Mouse (Mus musculus) mature B cell (primary cell): ENCODE results near the gene Krt25.

Experiments used
- in situ Hi-C: fragments of 300-500 bp; cut with MboI; formaldehyde crosslinking; loops from 2 replicates; pipeline ENCODE4 v1.14.3; 2019

Gene Krt25

DNA sequence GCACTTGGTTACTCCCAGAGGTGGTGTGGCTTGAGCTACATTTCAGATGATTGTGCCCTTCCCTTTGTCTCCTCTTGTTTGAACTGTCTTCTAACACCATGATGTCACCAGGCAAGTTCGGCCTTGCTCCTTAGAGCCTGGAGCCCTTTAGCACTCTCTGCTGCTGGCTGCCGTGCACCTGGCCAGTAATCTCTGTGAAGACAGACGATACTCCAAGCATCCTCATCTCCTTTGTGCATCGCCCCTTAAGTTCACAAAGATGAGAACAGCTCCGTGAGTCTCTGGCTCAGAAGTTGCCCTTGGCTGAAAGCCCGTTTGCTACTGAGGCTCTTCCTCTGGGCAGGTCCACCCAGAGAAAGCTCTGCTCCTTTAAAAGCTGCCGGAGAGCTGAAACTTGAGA is 46.0 kb downstream of the Krt25 start:
- in situ Hi-C loops: no loop called here

DNA sequence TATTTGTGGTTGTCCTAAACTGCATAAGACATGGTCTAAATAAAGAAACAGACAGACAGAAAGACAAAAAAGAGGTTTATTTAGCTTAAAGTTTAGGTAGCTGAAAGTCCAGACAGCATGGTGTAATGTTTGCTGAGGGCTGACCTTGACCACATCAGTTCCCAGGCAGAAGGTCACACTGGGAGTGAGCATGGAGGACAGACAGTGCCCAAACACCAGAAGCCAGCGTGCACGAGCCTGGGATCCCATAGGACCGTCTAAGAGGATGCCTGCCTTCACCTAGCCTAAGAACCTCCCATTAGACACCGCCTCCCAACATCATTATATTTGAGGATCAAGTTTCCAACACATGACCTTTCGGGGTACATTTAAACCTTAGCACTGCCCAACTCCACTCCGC is 47.1 kb downstream of the Krt25 start:
- in situ Hi-C loops: no loop called here

DNA sequence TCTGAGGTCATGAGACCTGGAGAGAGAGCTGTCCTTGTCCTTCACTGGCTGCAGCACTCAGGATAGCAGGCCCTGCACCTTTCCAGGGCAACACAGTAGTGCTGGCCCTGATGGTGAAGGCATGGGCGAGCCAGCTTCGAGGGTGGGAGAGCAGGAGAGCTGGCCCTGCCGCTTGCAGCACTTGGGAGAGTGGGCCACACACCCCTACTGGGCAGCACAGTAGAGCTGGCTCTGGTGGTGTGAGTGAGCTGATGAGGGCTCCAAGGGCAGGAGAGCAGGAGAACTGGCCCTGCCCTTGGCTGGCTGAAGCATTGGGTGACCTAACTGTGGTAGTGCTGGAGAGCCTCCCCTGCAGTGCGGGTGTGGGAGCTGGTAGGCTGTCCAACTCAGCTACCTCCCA is 50.0 kb downstream of the Krt25 start:
- in situ Hi-C loops: no loop called here

DNA sequence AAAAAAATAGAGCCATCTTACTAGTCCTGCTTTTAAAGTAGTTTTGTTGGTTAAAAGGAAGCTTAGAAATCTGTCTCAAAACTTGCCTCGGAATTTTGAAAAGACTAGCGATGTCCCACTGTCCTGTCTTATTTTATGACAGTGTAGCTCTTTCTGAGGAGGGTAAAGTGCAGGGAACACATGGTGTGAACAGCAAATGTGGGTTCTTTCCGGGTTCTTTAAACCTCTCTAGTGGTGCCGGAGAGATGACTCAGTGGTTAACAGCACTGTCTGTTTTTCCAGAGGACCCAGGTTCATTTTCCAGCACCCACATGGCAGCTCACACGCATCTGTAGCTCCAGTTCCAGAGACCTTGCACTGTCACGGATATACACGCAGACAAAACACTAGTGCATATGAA is 53.6 kb downstream of the Krt25 start:
- in situ Hi-C loops: no loop called here

DNA sequence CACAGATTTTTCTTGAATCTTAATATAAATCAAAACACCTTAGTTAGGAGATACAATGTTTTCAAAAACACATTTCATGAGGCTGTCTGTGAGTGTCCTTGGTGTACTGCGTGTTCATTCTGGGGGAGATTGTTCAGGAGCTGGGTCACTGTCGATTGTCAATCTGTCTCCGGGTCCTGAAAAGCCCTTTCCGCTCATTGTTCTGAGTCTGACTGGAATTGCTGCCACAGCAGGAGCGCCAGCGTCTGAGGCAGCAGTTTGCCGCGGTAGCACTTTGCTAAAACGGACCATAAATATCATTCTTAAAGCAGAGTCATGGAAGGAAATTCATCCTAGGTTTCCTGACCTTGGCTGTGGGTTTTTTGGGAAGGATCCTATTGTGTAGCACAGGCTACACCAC is 57.0 kb downstream of the Krt25 start:
- in situ Hi-C loops: no loop called here
